Mouse (Mus musculus) liver, adult 2 months (tissue): Measurements from ENCODE around the gene Oxld1.

Source experiments
- CTCF ChIP-seq: fragments of 200-500 bp; IDR thresholded peaks from 2 replicates; pipeline ENCODE4 v1.5.1; 2011; ENCODE audit warnings: low read depth, low read length, control low read depth
- POLR2A ChIP-seq: fragments of 200-500 bp; IDR thresholded peaks from 2 replicates; pipeline ENCODE4 v1.6.1; 2011; ENCODE audit warnings: low read length, control low read depth; ENCODE audit not compliant: insufficient read depth; ENCODE audit errors: extremely low read depth

GRCm38 (mm10) chr11:120455413-120455812 lies 2.5 kb downstream of the Oxld1 start:
- TF ChIP-seq CTCF (no peak), POLR2A (no peak)
